Mouse (Mus musculus): ENCODE measurements at regions not wholly inside any gene's neighbourhood (a gene's known extent, or its start where the extent isn't known, plus 50 kb on each side); places are given as distances from the start of the nearest gene placed in this dataset.

GRCm38 (mm10) chr3:19000179-19000578 is 628.3 kb downstream of the 1700064H15Rik start:
- DNase-seq (ENCODE audit: low read depth in 1 of 2, low spot score in 2 of 2) = no peak
- 48% methylated on average over 5 of the region's 5 CpGs for WGBS
- TF ChIP-seq CTCF (IDR thresholded peaks at IDR 0.05; ENCODE audit: extremely low read depth, insufficient read depth, insufficient read length, insufficient replicate concordance) (no peak), POLR2A (IDR thresholded peaks at IDR 0.05; ENCODE audit: low read depth, low read length) (no peak)
- Histone ChIP-seq H3K27me3 (ENCODE audit: control insufficient read depth, insufficient read depth, low read length) (no peaks in the 10 kb centered on the region), H3K4me3 (ENCODE audit: extremely low read depth, insufficient read depth, insufficient read length) (no peak overlapping the region), H3K36me3 (ENCODE audit: control insufficient read depth, insufficient read depth, low read length) (no peaks in the 10 kb centered on the region), H3K27ac (ENCODE audit: insufficient read depth, low read length) (no peak overlapping the region), H3K4me1 (ENCODE audit: control insufficient read depth, insufficient read depth, insufficient read length) (no peaks in the 10 kb centered on the region)

- Histone ChIP-seq H3K36me3 (ENCODE audit: control insufficient read depth, insufficient read depth, low read length) (no peaks in the 10 kb centered on the region), H3K27me3 (ENCODE audit: control insufficient read depth, insufficient read depth, low read length) (no peaks in the 10 kb centered on the region), H3K4me1 (ENCODE audit: control insufficient read depth, insufficient read depth, insufficient read length) (no peaks in the 10 kb centered on the region), H3K4me3 (ENCODE audit: extremely low read depth, insufficient read depth, insufficient read length) (no peak overlapping the region), H3K27ac (ENCODE audit: insufficient read depth, low read length) (no peak overlapping the region)
- WGBS = 79% methylated on average over 7 of the region's 7 CpGs
- no peak for TF ChIP-seq POLR2A (IDR thresholded peaks at IDR 0.05; ENCODE audit: low read depth, low read length)
- TF ChIP-seq CTCF (IDR thresholded peaks at IDR 0.05; ENCODE audit: extremely low read depth, insufficient read depth, insufficient read length, insufficient replicate concordance) = no peak
- DNase-seq (ENCODE audit: low read depth in 1 of 2, low spot score in 2 of 2) = no peak
Measured at GRCm38 (mm10) chr3:19002056-19002455, 626.4 kb downstream of the 1700064H15Rik start.

DNA sequence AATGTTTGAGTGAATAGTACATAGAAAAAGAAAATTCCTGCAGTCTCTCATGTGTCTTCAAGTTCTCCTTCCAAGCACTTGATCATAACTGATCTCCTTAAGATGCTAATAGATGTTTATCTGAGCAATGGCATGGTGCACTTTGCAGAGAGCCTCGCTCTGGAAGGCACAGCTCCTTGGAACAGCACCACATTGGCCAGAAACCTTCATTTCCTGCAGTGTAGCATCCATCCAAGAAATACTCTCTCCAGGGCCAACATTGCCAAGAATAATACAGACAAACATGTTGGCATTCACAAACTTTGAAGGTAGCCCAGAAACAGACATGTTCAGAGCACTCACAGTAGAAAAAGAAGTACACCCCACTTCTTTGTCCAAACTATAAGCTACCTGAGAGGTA is 623.7 kb downstream of the 1700064H15Rik start:
- Histone ChIP-seq H3K4me1 (ENCODE audit: control insufficient read depth, insufficient read depth, insufficient read length) (no peaks in the 10 kb centered on the region), H3K27me3 (ENCODE audit: control insufficient read depth, insufficient read depth, low read length) (no peaks in the 10 kb centered on the region), H3K4me3 (ENCODE audit: extremely low read depth, insufficient read depth, insufficient read length) (no peak overlapping the region), H3K27ac (ENCODE audit: insufficient read depth, low read length) (no peak overlapping the region), H3K36me3 (ENCODE audit: control insufficient read depth, insufficient read depth, low read length) (no peaks in the 10 kb centered on the region)
- DNase-seq (ENCODE audit: low read depth in 1 of 2, low spot score in 2 of 2) = no peak
- WGBS = 61% methylated on average over 1 of the region's 1 CpGs
- TF ChIP-seq CTCF (IDR thresholded peaks at IDR 0.05; ENCODE audit: extremely low read depth, insufficient read depth, insufficient read length, insufficient replicate concordance) (no peak), POLR2A (IDR thresholded peaks at IDR 0.05; ENCODE audit: low read depth, low read length) (no peak)

- no peaks in the 10 kb centered on the region for H3K27me3 ChIP-seq (ENCODE audit: control insufficient read depth, insufficient read depth, low read length)
- DNase-seq (ENCODE audit: low read depth in 1 of 2, low spot score in 2 of 2) = no peak
- no peaks in the 10 kb centered on the region for H3K36me3 ChIP-seq (ENCODE audit: control insufficient read depth, insufficient read depth, low read length)
- H3K4me1 ChIP-seq (ENCODE audit: control insufficient read depth, insufficient read depth, insufficient read length) = no peaks in the 10 kb centered on the region
- TF ChIP-seq CTCF (IDR thresholded peaks at IDR 0.05; ENCODE audit: extremely low read depth, insufficient read depth, insufficient read length, insufficient replicate concordance) (no peak), POLR2A (IDR thresholded peaks at IDR 0.05; ENCODE audit: low read depth, low read length) (no peak)
- H3K4me3 ChIP-seq (ENCODE audit: extremely low read depth, insufficient read depth, insufficient read length) = no peak overlapping the region
- WGBS = 71% methylated on average over 3 of the region's 3 CpGs
- no peak overlapping the region for H3K27ac ChIP-seq (ENCODE audit: insufficient read depth, low read length)
Measured at GRCm38 (mm10) chr3:19044566-19044965, 583.9 kb downstream of the 1700064H15Rik start.

- Histone ChIP-seq H3K36me3 (ENCODE audit: control insufficient read depth, insufficient read depth, low read length) (no peaks in the 10 kb centered on the region), H3K4me3 (ENCODE audit: extremely low read depth, insufficient read depth, insufficient read length) (no peak overlapping the region), H3K27ac (ENCODE audit: insufficient read depth, low read length) (no peak overlapping the region), H3K27me3 (ENCODE audit: control insufficient read depth, insufficient read depth, low read length) (no peaks in the 10 kb centered on the region), H3K4me1 (ENCODE audit: control insufficient read depth, insufficient read depth, insufficient read length) (no peaks in the 10 kb centered on the region)
- no peak for DNase-seq (ENCODE audit: low read depth in 1 of 2, low spot score in 2 of 2)
- no peak for TF ChIP-seq CTCF (IDR thresholded peaks at IDR 0.05; ENCODE audit: extremely low read depth, insufficient read depth, insufficient read length, insufficient replicate concordance)
- no peak for TF ChIP-seq POLR2A (IDR thresholded peaks at IDR 0.05; ENCODE audit: low read depth, low read length)
Measured at GRCm38 (mm10) chr3:19045933-19046332, 582.5 kb downstream of the 1700064H15Rik start.

DNA sequence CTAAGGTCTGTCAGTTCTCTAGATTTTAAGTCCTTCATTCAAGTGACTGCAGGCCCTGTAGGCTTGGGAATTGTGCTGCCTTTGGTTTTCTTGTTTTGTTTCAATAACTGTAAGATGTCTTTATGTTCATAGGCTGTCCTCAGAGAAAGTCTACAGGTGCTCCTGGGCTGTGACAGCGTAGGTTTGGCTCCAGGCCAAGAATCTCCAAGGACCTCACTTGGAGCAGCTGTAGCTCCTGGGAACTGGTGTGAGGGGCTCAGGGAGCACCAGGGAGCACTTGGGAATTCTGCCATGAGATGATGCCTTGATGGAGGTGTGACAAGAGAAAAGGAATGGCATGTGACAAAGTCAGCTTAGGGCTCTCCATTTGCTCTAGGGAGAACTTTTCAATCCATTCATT is 581.9 kb downstream of the 1700064H15Rik start:
- 71% methylated on average over 1 of the region's 1 CpGs for WGBS
- Histone ChIP-seq H3K27me3 (ENCODE audit: control insufficient read depth, insufficient read depth, low read length) (no peaks in the 10 kb centered on the region), H3K4me1 (ENCODE audit: control insufficient read depth, insufficient read depth, insufficient read length) (no peaks in the 10 kb centered on the region), H3K4me3 (ENCODE audit: extremely low read depth, insufficient read depth, insufficient read length) (no peak overlapping the region), H3K27ac (ENCODE audit: insufficient read depth, low read length) (no peak overlapping the region), H3K36me3 (ENCODE audit: control insufficient read depth, insufficient read depth, low read length) (no peaks in the 10 kb centered on the region)
- no peak for DNase-seq (ENCODE audit: low read depth in 1 of 2, low spot score in 2 of 2)
- no peak for TF ChIP-seq POLR2A (IDR thresholded peaks at IDR 0.05; ENCODE audit: low read depth, low read length)
- TF ChIP-seq CTCF (IDR thresholded peaks at IDR 0.05; ENCODE audit: extremely low read depth, insufficient read depth, insufficient read length, insufficient replicate concordance) = no peak

- Histone ChIP-seq H3K4me3 (ENCODE audit: extremely low read depth, insufficient read depth, insufficient read length) (no peak overlapping the region), H3K27ac (ENCODE audit: insufficient read depth, low read length) (no peak overlapping the region), H3K36me3 (ENCODE audit: control insufficient read depth, insufficient read depth, low read length) (no peaks in the 10 kb centered on the region), H3K4me1 (ENCODE audit: control insufficient read depth, insufficient read depth, insufficient read length) (no peaks in the 10 kb centered on the region), H3K27me3 (ENCODE audit: control insufficient read depth, insufficient read depth, low read length) (no peaks in the 10 kb centered on the region)
- no peak for TF ChIP-seq CTCF (IDR thresholded peaks at IDR 0.05; ENCODE audit: extremely low read depth, insufficient read depth, insufficient read length, insufficient replicate concordance)
- TF ChIP-seq POLR2A (IDR thresholded peaks at IDR 0.05; ENCODE audit: low read depth, low read length) = no peak
- no peak for DNase-seq (ENCODE audit: low read depth in 1 of 2, low spot score in 2 of 2)
- 64% methylated on average over 3 of the region's 3 CpGs for WGBS
Measured at GRCm38 (mm10) chr3:19055961-19056360, 572.5 kb downstream of the 1700064H15Rik start.

Data from spleen, adult 2 months (tissue).